Mouse (Mus musculus): ENCODE results near the gene Ebf1. TPM values are rescaled to one million over a fixed set of nuclear protein-coding genes. Genes with fewer than 3 reads are reported as not detected.

Ebf1 gene
- polyA plus RNA-seq, 1 experiment from 2014 or later = 13.3 TPM

GRCm38 (mm10) chr11:44738820-44739219, 121.7 kb downstream of the Ebf1 start:
- Histone ChIP-seq H3K36me3 (ENCODE audit: control insufficient read depth, insufficient read depth, low read length) (no peaks in the 10 kb centered on the region), H3K4me3 (ENCODE audit: low read depth, low read length) (no peak overlapping the region), H3K27me3 (ENCODE audit: control insufficient read depth, insufficient read depth, low read length) (no peaks in the 10 kb centered on the region), H3K9me3 (ENCODE audit: control insufficient read depth, low read depth, low read length) (no peaks in the 10 kb centered on the region), H3K9ac (replicated peaks; ENCODE audit: low read depth, low read length) (no peak overlapping the region), H3K27ac (ENCODE audit: low read length) (no peak overlapping the region), H3K4me2 (replicated peaks; ENCODE audit: low read depth, low read length) (no peak overlapping the region), H3K4me1 (ENCODE audit: control insufficient read depth, insufficient read depth, low read length) (no peaks in the 10 kb centered on the region)
- ATAC-seq (ENCODE audit: insufficient number of reproducible peaks, insufficient read depth, low FRiP score, low read depth) = no peak
- 41% methylated on average over 10 of the region's 10 CpGs for WGBS

DNA sequence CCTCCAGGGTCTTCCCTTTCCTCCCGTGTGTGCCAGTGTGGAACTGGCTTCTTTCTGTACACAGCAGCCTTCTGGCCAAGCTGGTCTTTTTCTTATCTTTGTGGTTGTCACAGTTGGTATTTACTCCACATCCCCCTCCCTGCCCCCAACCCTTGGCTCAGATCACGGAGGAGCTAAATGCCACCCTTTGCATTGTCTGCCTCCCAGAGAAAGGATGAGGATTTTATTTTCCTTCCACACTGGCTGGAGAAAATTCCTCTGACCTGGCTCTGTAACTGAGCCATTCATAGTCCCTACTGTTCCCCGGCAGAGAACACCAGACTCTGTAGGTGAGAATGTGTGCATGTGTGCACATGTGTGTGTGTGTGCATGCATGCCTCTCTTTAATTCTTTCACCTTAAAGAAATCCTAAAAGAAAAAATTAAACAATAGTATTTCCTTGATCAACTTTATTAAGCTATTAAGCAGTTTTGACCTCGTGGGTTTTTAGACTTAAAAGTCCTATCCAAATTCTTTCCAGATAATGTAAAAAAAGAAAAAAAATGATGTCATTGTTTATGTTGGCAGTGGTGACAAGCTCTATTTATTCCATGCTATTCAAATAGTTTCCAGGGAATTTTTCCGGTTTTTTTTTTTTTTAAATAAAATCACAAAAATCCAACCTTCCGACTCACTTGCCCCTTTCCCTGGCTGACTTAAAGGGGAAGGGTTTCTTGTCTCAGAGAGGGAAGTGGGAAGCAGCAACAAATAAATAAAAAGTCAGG, 123.3 kb downstream of the Ebf1 start:
- H3K4me2 ChIP-seq (replicated peaks; ENCODE audit: low read depth, low read length) = no peak overlapping the region

GRCm38 (mm10) chr11:44741042-44741491, 124.0 kb downstream of the Ebf1 start:
- Histone ChIP-seq H3K4me2 (replicated peaks; ENCODE audit: low read depth, low read length) (no peak overlapping the region), H3K27ac (ENCODE audit: low read length) (no peak overlapping the region)
- no peak for ATAC-seq (ENCODE audit: insufficient number of reproducible peaks, insufficient read depth, low FRiP score, low read depth)

More for the DNA sequence above, 123.3 kb downstream of the Ebf1 start:
- no peak overlapping the region for H3K4me3 ChIP-seq (ENCODE audit: low read depth, low read length)
- 28% methylated on average over 6 of the region's 6 CpGs for WGBS
- no peaks in the 10 kb centered on the region for H3K27me3 ChIP-seq (ENCODE audit: control insufficient read depth, insufficient read depth, low read length)
- no peaks in the 10 kb centered on the region for H3K9me3 ChIP-seq (ENCODE audit: control insufficient read depth, low read depth, low read length)
- no peaks in the 10 kb centered on the region for H3K36me3 ChIP-seq (ENCODE audit: control insufficient read depth, insufficient read depth, low read length)
- no peak overlapping the region for H3K9ac ChIP-seq (replicated peaks; ENCODE audit: low read depth, low read length)
- ATAC-seq (ENCODE audit: insufficient number of reproducible peaks, insufficient read depth, low FRiP score, low read depth) = no peak
- H3K4me1 ChIP-seq (ENCODE audit: control insufficient read depth, insufficient read depth, low read length) = no peaks in the 10 kb centered on the region
- H3K27ac ChIP-seq (ENCODE audit: low read length) = no peak overlapping the region

DNA sequence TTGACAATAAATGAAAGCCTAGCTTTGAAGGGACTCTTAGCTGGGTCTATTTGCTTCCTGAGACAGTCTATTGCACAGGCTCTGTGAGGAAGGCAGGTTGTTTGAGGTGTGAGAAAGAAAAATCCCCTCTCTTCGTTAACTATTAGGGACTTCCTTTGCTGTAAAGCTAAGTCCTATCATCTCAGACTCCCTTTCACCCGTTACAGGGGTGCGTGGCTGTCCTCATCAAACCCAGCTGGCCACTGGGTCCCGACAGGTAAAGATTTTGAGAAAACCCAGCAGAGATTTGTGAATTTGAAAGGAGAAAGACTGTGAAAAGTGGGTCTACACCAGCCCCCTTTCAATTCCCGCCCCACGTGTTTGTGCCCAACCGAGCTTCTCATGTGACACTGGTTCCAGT, 127.3 kb downstream of the Ebf1 start:
- no peak for ATAC-seq (ENCODE audit: insufficient number of reproducible peaks, insufficient read depth, low FRiP score, low read depth)
- 62% methylated on average over 7 of the region's 7 CpGs for WGBS
- H3K4me1 ChIP-seq (ENCODE audit: control insufficient read depth, insufficient read depth, low read length) = no peaks in the 10 kb centered on the region
- no peak overlapping the region for H3K4me2 ChIP-seq (replicated peaks; ENCODE audit: low read depth, low read length)
- H3K9ac ChIP-seq (replicated peaks; ENCODE audit: low read depth, low read length) = no peak overlapping the region
- no peak overlapping the region for H3K4me3 ChIP-seq (ENCODE audit: low read depth, low read length)
- H3K36me3 ChIP-seq (ENCODE audit: control insufficient read depth, insufficient read depth, low read length) = no peaks in the 10 kb centered on the region
- no peak overlapping the region for H3K27ac ChIP-seq (ENCODE audit: low read length)
- no peaks in the 10 kb centered on the region for H3K9me3 ChIP-seq (ENCODE audit: control insufficient read depth, low read depth, low read length)
- H3K27me3 ChIP-seq (ENCODE audit: control insufficient read depth, insufficient read depth, low read length) = no peaks in the 10 kb centered on the region

More at GRCm38 (mm10) chr11:44741042-44741491, 124.0 kb downstream of the Ebf1 start:
- Histone ChIP-seq H3K9ac (replicated peaks; ENCODE audit: low read depth, low read length) (no peak overlapping the region), H3K4me1 (ENCODE audit: control insufficient read depth, insufficient read depth, low read length) (no peaks in the 10 kb centered on the region), H3K9me3 (ENCODE audit: control insufficient read depth, low read depth, low read length) (no peaks in the 10 kb centered on the region), H3K27me3 (ENCODE audit: control insufficient read depth, insufficient read depth, low read length) (no peaks in the 10 kb centered on the region), H3K4me3 (ENCODE audit: low read depth, low read length) (no peak overlapping the region), H3K36me3 (ENCODE audit: control insufficient read depth, insufficient read depth, low read length) (no peaks in the 10 kb centered on the region)
- WGBS = 42% methylated on average over 20 of the region's 20 CpGs

- H3K27ac ChIP-seq (ENCODE audit: low read length) = no peak overlapping the region
These were observed 128.8 kb downstream of the Ebf1 start for GRCm38 (mm10) chr11:44745946-44746345.

DNA sequence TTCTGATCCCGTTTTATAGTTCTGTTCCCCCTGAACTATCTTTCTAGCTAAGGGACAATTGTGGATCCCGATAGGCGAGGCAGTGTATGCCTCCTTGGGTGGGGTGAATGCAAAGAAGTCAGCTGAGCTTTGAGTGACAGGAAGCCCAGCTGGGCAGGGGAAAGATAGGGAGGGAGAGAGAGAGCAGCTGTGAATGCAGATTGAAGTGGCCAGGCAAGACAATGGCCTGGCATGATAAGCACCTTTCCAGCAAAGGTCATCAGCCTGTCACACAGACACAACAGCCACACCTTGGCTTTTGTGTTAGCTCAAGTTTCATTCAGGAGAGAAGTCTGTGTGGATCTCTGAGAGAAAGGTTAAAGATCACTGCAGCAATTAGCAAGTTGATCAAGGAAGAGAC, 129.6 kb downstream of the Ebf1 start:
- H3K27ac ChIP-seq (ENCODE audit: low read length) = no peak overlapping the region
- no peak for ATAC-seq (ENCODE audit: insufficient number of reproducible peaks, insufficient read depth, low FRiP score, low read depth)
- no peaks in the 10 kb centered on the region for H3K36me3 ChIP-seq (ENCODE audit: control insufficient read depth, insufficient read depth, low read length)
- no peak overlapping the region for H3K4me2 ChIP-seq (replicated peaks; ENCODE audit: low read depth, low read length)
- no peak overlapping the region for H3K4me3 ChIP-seq (ENCODE audit: low read depth, low read length)
- H3K9ac ChIP-seq (replicated peaks; ENCODE audit: low read depth, low read length) = no peak overlapping the region
- WGBS = 36% methylated on average over 3 of the region's 3 CpGs
- H3K27me3 ChIP-seq (ENCODE audit: control insufficient read depth, insufficient read depth, low read length) = no peaks in the 10 kb centered on the region
- no peaks in the 10 kb centered on the region for H3K4me1 ChIP-seq (ENCODE audit: control insufficient read depth, insufficient read depth, low read length)
- H3K9me3 ChIP-seq (ENCODE audit: control insufficient read depth, low read depth, low read length) = no peaks in the 10 kb centered on the region

More at GRCm38 (mm10) chr11:44745946-44746345, 128.8 kb downstream of the Ebf1 start:
- Histone ChIP-seq H3K4me2 (replicated peaks; ENCODE audit: low read depth, low read length) (no peak overlapping the region), H3K9me3 (ENCODE audit: control insufficient read depth, low read depth, low read length) (no peaks in the 10 kb centered on the region), H3K4me3 (ENCODE audit: low read depth, low read length) (no peak overlapping the region), H3K27me3 (ENCODE audit: control insufficient read depth, insufficient read depth, low read length) (no peaks in the 10 kb centered on the region), H3K36me3 (ENCODE audit: control insufficient read depth, insufficient read depth, low read length) (no peaks in the 10 kb centered on the region), H3K9ac (replicated peaks; ENCODE audit: low read depth, low read length) (no peak overlapping the region), H3K4me1 (ENCODE audit: control insufficient read depth, insufficient read depth, low read length) (no peaks in the 10 kb centered on the region)
- ATAC-seq (ENCODE audit: insufficient number of reproducible peaks, insufficient read depth, low FRiP score, low read depth) = no peak
- 83% methylated on average over 2 of the region's 2 CpGs for WGBS

- Histone ChIP-seq H3K4me2 (replicated peaks; ENCODE audit: low read depth, low read length) (no peak overlapping the region), H3K4me1 (ENCODE audit: control insufficient read depth, insufficient read depth, low read length) (no peaks in the 10 kb centered on the region), H3K36me3 (ENCODE audit: control insufficient read depth, insufficient read depth, low read length) (no peaks in the 10 kb centered on the region), H3K27ac (ENCODE audit: low read length) (no peak overlapping the region), H3K9ac (replicated peaks; ENCODE audit: low read depth, low read length) (no peak overlapping the region), H3K27me3 (ENCODE audit: control insufficient read depth, insufficient read depth, low read length) (no peaks in the 10 kb centered on the region), H3K9me3 (ENCODE audit: control insufficient read depth, low read depth, low read length) (no peaks in the 10 kb centered on the region), H3K4me3 (ENCODE audit: low read depth, low read length) (no peak overlapping the region)
- 78% methylated on average over 3 of the region's 3 CpGs for WGBS
- ATAC-seq (ENCODE audit: insufficient number of reproducible peaks, insufficient read depth, low FRiP score, low read depth) = no peak
These were observed 132.2 kb downstream of the Ebf1 start for GRCm38 (mm10) chr11:44749309-44749708.

DNA sequence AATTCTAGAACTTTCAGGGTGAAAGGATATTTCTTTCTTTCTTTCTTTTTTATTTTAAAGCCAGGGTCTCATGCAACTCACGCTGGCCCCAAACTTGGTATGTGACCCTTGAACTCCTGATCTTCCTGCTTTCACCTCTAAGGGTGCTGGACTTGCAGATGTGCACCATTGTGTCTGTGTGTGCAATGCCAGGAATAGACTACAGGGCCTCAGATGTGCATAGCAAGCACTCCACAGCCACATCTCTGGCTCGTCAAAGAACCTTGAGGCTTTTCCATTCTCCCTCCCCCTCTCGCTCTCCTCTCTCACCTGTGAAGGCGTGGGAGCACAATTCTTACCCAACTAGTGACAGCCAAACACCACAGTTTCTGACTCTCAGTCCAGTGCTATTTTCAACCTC, 137.2 kb downstream of the Ebf1 start:
- no peaks in the 10 kb centered on the region for H3K36me3 ChIP-seq (ENCODE audit: control insufficient read depth, insufficient read depth, low read length)
- no peak overlapping the region for H3K27ac ChIP-seq (ENCODE audit: low read length)
- no peak overlapping the region for H3K9ac ChIP-seq (replicated peaks; ENCODE audit: low read depth, low read length)
- no peaks in the 10 kb centered on the region for H3K4me1 ChIP-seq (ENCODE audit: control insufficient read depth, insufficient read depth, low read length)
- 54% methylated on average over 4 of the region's 4 CpGs for WGBS
- no peak for ATAC-seq (ENCODE audit: insufficient number of reproducible peaks, insufficient read depth, low FRiP score, low read depth)
- H3K4me2 ChIP-seq (replicated peaks; ENCODE audit: low read depth, low read length) = no peak overlapping the region
- H3K4me3 ChIP-seq (ENCODE audit: low read depth, low read length) = no peak overlapping the region
- no peaks in the 10 kb centered on the region for H3K9me3 ChIP-seq (ENCODE audit: control insufficient read depth, low read depth, low read length)
- H3K27me3 ChIP-seq (ENCODE audit: control insufficient read depth, insufficient read depth, low read length) = no peaks in the 10 kb centered on the region

GRCm38 (mm10) chr11:44756321-44756720, 139.2 kb downstream of the Ebf1 start:
- no peak overlapping the region for H3K27ac ChIP-seq (ENCODE audit: low read length)
- no peaks in the 10 kb centered on the region; the same call in 1 of the 2 replicates for H3K4me1 ChIP-seq (ENCODE audit: control insufficient read depth, insufficient read depth, low read length)
- WGBS = 86% methylated on average over 7 of the region's 7 CpGs
- H3K36me3 ChIP-seq (ENCODE audit: control insufficient read depth, insufficient read depth, low read length) = no peaks in the 10 kb centered on the region
- ATAC-seq (ENCODE audit: insufficient number of reproducible peaks, insufficient read depth, low FRiP score, low read depth) = no peak
- no peaks in the 10 kb centered on the region for H3K27me3 ChIP-seq (ENCODE audit: control insufficient read depth, insufficient read depth, low read length)
- no peaks in the 10 kb centered on the region for H3K9me3 ChIP-seq (ENCODE audit: control insufficient read depth, low read depth, low read length)
- H3K4me3 ChIP-seq (ENCODE audit: low read depth, low read length) = no peak overlapping the region
- no peak overlapping the region for H3K9ac ChIP-seq (replicated peaks; ENCODE audit: low read depth, low read length)
- no peak overlapping the region for H3K4me2 ChIP-seq (replicated peaks; ENCODE audit: low read depth, low read length)
